Mouse (Mus musculus) cerebellum, adult 9-11 months (tissue): ENCODE data around the gene Sptlc2.
"Not testable (repeated sequence)": the region's sequence is repeated elsewhere in the genome, so short reads cannot be mapped to it uniquely, and the experiment has no call there.

ENCODE experiments used
- DNase-seq: peaks from one replicate; pipeline ENCODE4 v3.0.0; 2022

Gene Sptlc2

DNA sequence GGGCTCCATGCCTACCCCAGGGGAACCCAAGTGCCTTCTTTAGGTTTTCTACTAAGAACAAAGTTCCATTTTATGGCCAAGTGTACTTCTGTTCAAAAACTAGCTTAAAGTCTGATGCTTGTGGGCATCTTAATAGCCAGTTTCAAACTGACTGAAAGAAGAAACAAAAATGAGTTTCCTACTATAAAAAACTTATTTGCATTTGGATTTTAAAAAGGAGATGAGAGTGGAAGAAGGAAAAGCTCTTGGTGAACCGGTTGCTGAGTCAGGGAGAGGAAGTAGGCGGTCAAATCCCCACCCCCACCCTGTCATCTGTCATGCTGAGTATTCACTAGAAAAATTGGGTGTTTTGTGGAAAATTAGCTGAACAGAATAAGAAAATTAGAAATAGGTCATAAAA, 57.9 kb downstream of the Sptlc2 start:
- no peak for DNase-seq

- DNase-seq = no peak
Observed at GRCm38 (mm10) chr12:87328025-87328424, 60.1 kb downstream of the Sptlc2 start.

- DNase-seq = no peak
Observed at GRCm38 (mm10) chr12:87327610-87328009, 60.5 kb downstream of the Sptlc2 start.

DNA sequence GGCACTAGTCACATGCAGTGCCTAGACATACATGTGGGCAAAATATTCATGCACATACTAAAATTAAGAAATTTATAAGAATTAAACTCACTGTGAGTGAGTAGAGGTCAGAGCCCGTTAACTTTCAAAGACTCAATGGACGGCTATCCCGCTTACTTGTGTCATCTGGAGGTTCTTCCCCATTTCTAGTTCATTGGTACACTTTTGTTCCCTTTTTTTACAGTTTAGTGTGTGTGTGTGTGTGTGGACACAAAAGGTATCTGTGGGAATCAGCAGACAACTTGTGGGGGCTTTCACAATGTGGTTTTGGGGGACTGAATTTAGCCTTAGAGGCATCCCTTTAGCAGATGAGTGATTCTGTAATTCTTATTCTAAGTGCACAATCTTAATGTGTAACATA, 62.7 kb downstream of the Sptlc2 start:
- DNase-seq = no peak

- no peak for DNase-seq
Observed at GRCm38 (mm10) chr12:87319229-87319628, 68.9 kb downstream of the Sptlc2 start.

DNA sequence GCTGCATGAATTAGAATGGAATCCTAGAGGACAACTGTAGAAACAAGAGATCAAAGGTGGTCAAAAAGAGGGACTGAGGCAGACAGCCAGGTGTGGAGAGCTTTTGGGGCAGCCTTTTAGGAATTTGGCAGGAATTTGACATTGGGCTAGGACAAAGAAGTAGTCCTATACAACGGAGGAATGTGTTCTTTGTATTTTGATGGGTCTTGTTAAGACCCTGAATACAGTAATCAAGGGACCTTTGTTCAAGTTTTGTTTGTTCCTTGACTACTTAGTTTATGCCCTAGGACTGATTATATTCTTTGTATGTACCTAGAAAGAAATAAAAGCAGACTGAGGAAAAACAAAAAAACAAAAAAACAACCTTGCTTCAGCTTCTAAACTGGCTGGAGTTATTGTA, 70.2 kb downstream of the Sptlc2 start:
- DNase-seq = no peak

GRCm38 (mm10) chr12:87313098-87313497, 75.1 kb downstream of the Sptlc2 start:
- DNase-seq = no peak

DNA sequence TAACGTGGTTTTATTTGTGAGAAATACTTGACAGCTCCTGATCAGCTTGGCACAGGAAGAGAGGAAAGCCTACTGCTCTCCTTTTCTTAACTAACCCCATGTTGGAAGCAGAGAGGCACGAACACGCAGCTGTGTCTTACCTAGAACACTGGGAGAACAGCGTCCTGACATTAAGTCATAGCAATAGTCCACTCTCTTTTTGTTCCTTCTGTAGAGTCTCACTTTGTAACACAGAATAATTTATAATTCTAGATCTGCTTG, 81.6 kb downstream of the Sptlc2 start:
- not testable (repeated sequence) for DNase-seq

GRCm38 (mm10) chr12:87305767-87306583, 82.2 kb downstream of the Sptlc2 start:
- peak; percentile 57 for DNase-seq

GRCm38 (mm10) chr12:87301189-87301588, 87.0 kb downstream of the Sptlc2 start:
- no peak for DNase-seq

GRCm38 (mm10) chr12:87300441-87300690, 87.8 kb downstream of the Sptlc2 start:
- no peak for DNase-seq

- DNase-seq = peak; percentile 38
Observed at GRCm38 (mm10) chr12:87299657-87300440, 88.3 kb downstream of the Sptlc2 start, which contains the start of gene Ism2. Gene Ism2, minus strand, starts transcription at chr12:87299705.

DNA sequence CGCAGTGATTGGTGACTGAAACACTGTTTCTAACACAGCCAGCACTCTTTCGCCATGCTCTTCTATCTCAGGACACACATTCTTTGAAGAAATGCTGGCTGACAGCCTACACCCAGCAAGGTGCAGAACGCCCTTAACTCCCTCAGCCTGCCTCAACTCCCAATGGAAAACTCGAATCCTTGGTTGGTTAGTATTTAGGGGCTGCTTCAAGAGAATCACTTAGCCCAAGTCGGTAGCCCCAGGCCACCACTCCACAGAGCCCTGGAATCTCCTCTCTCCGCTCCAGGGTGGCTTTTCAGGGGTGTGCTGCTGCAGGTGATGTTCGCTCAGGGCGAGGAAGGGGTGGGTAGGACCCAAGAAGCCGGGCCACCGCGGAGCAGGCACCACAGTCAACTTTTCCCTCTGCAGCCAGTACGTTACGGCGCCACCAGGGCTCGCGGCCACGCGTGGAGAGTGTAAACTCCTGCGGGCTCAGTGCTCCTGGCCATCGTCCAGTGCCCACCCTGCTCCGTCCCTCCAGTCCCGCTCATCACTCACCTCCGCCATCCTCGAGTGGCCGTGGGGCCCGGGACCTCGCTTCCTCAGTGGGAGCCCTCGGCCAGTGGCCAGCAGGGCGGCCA, 89.0 kb downstream of the Sptlc2 start:
- no peak for DNase-seq

GRCm38 (mm10) chr12:87293934-87294333, 94.2 kb downstream of the Sptlc2 start:
- no peak for DNase-seq

- DNase-seq = no peak
Observed at GRCm38 (mm10) chr12:87289100-87289499, 99.1 kb downstream of the Sptlc2 start.

GRCm38 (mm10) chr12:87284726-87285125, 103.4 kb downstream of the Sptlc2 start:
- no peak for DNase-seq

- DNase-seq = no peak
Observed at GRCm38 (mm10) chr12:87284268-87284667, 103.9 kb downstream of the Sptlc2 start.

GRCm38 (mm10) chr12:87283706-87284105, 104.4 kb downstream of the Sptlc2 start:
- no peak for DNase-seq

- no peak for DNase-seq
Observed at GRCm38 (mm10) chr12:87282743-87283142, 105.4 kb downstream of the Sptlc2 start.

- DNase-seq = no peak
Observed at GRCm38 (mm10) chr12:87281766-87282165, 106.4 kb downstream of the Sptlc2 start.

GRCm38 (mm10) chr12:87279879-87280278, 108.3 kb downstream of the Sptlc2 start:
- DNase-seq = no peak

DNA sequence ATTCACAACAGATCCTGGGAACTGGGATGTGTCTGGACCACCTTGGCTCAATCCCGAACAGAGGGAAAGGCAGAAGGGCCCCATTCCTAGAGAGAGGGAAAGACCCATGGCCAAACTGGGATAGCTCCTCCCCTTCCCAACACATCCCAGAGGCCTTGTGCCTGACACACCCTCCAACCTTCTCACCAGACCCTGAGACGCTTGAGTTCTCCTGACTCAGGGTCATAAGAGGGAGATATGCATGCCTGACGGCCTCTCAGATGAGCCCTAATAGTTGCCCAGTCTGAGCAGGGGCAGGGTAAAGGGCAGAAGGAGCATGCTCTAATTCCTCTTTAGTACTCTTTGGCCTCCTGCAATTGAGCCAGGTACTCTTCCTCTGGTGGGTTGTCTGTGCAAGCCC, 108.8 kb downstream of the Sptlc2 start:
- DNase-seq = no peak

GRCm38 (mm10) chr12:87278118-87278730, 109.9 kb downstream of the Sptlc2 start:
- DNase-seq = no peak

GRCm38 (mm10) chr12:87277251-87277650, 110.9 kb downstream of the Sptlc2 start:
- DNase-seq = not testable (repeated sequence)
